Mouse (Mus musculus): ENCODE measurements at regions not wholly inside any gene's neighbourhood (a gene's known extent, or its start where the extent isn't known, plus 50 kb on each side); places are given as distances from the start of the nearest gene placed in this dataset.

DNA sequence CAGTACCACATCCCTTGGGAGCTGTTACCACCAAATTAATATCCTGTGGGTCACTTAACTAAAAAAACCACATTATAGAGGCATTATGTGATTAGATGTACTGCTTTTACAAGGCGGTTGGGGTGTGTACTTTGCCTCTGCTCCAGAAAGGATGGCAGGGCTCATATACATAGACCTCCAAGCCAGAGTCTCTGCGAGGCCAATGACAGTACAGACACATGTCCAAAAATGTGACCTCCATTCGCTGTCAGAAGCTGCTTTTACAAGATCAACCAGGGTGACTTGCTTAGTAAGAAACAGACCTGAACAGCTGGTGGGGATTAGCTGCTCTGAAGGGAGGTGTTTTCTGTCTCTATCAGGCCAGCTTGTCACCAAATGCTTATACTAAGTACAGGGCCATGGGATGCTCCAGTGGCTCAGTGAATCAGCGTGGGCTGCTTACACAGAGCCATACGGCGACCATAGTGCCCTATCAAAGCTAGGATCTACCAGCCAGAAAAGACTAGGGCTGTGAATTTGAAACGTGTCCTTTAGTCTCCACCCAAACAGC is 433.0 kb upstream of the Atp11b start:
- DNase-seq (ENCODE audit: low spot score), result no peak

DNA sequence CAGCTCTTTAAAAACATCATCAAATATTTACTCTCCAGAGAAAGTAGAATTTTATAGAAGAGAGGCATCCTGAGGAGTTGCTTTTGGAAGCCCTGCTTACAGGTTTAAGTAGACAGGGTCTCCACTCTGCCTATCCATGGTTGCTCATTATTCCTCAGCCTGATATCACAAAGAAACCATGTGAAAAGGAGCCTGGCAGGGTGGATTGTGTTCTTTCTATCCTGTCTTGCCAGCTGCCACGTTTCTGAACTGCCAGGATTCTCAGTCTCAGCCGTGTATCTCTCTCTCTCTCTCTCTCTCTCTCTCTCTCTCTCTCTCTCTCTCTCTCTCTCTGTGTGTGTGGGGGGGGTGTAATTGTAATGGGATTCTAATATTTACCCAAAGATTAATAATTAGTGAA is 431.9 kb upstream of the Atp11b start:
- DNase-seq (ENCODE audit: low spot score), result no peak

DNA sequence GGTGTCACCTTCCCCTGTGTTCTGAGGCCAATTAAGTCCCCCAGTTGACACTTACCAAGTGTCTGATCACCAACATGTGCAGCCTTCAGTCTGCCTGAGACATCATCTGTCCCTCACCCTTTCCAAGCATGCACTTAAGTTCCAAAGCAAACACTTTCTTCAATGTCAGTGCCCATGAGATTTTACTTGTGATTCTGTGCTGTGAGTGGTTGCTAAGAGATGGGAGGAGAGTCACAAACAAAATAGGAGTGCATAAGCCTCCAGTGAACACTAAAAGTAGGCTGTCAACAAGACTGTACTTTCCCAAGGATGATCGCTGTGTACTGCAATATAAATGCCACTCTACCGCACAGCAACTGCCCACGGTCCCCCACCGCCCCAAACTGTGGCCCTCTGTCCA is 431.0 kb upstream of the Atp11b start:
- no peak for DNase-seq (ENCODE audit: low spot score)

DNA sequence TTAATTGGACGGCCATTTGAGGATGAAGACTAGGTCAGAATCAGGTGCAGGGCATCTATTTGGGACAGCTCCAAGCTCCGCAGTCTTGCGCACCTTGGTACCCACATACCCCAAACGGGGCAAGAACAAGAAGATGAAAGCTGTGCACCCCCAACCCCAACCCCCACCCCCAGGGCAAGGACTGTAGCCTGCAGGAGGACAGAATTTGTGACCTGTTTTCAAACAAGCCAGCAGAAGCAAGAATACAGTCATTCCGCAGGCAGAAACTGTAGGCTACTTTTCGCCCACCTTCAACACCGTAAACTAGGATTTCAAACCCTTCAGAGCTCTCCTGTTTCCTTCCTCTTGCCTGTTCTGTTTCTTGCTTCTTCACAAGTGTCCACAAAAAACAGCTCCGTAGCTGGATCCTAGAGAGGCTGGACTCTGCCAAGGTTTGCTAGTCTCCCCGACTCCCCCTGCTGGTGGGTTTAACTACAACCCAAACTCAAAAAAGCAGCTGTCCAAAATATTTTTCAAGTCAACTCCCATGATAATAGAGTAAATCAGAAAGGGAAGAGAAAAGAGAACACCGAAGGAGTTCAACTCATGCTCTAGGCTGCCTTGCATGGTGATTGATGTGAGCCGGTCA is 430.3 kb upstream of the Atp11b start:
- DNase-seq (ENCODE audit: low spot score), result peak; percentile 34

DNA sequence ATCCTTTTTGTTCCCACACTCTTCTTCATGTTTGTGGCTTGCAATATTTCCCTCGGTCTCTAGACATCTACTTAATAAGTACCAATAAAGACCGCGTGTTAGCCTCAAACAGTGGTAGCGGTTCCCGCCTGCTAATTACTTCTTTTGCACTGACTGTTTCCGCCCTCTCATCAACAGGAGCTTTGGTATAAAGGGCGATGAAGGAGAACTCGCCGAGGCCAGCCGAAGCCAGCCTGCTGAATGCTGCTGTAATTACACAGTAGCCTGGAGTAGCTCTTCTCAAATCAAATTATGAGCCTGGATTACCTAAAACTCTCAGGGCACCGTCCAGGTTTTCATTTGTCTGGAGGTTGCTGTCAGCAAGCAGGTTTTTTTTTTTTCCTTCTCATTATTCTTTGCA is 429.7 kb upstream of the Atp11b start:
- no peak for DNase-seq (ENCODE audit: low spot score)

DNA sequence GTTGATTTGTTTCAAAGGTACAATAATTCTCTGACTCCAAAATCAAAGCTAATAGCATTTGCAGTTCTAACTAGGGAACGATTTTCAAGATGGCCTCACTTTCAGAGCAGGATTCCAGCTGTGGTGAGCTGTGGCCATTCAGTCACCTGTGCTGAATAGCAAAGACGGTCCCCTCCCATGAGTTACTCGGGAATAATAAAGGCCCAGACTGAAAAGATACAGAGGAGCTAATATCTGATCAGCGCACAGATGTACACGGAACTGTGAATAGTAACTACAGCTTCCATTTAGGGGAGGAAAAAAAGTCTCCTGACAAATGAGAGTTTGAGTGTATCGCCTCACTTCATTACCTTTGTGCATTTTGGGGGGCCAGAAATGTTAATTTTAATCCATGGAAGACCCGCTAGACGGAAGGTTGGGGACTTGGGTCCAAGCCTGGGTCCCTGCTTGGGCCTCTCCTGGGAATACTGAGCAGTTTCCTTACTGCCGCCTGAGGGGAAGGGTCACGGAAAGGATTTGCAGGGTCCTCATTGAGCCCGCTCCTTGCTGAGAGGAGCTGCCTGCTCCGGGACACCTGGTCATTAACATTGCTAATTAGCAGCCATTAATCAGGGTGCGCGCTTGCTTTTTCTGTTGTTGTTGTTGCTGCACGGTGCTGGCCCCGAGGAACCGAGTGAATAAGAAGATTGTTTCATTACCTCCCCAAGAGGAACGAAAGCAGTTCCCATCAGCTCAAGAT is 421.2 kb upstream of the Atp11b start:
- no peak for DNase-seq (ENCODE audit: low spot score)

DNA sequence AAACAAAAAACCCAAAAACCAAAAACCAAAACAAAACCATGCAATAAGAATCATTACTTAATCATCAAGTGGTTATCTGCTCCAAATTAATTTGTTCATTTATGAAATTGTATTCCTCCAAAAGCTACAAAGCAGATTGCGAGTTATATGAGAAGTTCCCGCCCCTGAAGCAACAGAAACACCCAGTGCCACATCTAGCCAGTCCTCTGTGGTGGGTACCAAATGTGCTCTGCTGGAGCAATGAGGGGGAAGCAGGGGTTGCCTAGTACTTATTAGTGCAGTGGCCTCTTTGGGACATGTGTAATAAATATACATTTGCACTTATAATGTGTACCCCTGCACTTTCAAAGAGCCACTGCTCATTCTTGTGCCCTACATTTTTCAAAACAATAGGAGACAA is 419.9 kb upstream of the Atp11b start:
- DNase-seq (ENCODE audit: low spot score), result no peak

DNA sequence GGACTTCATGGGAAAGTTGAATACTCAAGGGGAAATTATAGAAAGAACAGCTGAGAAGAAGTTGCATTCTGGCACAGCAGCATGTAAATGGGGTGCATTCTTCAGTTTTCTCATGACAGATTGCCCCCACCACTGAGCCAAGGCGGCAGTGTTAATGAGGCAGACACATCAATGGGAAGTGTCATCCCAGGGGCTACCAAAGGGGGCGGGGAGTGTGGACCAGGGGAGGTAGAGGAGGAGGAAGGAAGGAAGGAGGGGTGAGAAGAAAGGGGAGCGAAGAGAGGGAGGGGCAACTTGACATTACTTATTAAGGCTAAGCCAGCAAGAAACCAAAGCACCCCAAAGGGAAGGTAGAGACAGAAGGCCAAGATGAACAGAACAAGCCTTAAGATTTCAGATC is 419.4 kb upstream of the Atp11b start:
- DNase-seq (ENCODE audit: low spot score), result no peak

DNA sequence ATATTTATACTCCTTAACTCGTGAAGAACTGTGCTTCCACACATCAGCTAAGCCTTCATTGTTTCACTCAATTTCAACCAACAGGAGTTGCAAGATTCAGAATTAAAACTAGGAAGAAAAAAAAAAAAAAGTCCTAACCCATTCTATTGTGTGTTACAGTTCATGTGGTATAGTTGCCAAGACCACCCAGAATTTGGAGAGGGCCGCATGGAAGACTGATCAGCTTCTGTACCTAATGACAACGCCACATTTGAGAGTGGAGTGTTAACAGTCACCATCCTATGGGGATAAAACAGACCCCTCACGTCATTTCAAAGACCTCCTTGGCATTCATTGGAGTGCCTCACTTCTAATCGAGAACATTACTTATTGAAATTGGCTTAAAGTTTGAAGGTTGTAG is 418.1 kb upstream of the Atp11b start:
- no peak for DNase-seq (ENCODE audit: low spot score)

DNA sequence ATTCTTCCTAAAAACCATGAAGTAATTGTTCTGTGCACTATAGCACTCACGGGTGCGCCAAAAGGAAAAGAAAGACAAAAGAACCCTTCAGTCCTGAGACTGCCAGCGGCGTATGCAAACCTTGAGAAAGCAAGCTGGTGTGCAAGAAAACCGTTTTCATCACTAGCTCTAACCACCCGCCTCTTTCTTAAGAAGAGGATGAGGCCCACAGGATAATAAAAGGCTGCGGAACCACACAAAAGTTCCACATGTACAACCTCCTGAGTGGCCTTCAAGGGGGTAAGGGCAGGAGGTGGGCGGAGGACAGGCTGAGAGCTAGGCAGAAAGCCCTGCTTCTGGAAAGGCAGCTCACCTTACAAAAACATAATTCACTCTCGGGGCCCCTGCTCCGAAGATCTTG is 413.4 kb upstream of the Atp11b start:
- DNase-seq (ENCODE audit: low spot score), result no peak

DNA sequence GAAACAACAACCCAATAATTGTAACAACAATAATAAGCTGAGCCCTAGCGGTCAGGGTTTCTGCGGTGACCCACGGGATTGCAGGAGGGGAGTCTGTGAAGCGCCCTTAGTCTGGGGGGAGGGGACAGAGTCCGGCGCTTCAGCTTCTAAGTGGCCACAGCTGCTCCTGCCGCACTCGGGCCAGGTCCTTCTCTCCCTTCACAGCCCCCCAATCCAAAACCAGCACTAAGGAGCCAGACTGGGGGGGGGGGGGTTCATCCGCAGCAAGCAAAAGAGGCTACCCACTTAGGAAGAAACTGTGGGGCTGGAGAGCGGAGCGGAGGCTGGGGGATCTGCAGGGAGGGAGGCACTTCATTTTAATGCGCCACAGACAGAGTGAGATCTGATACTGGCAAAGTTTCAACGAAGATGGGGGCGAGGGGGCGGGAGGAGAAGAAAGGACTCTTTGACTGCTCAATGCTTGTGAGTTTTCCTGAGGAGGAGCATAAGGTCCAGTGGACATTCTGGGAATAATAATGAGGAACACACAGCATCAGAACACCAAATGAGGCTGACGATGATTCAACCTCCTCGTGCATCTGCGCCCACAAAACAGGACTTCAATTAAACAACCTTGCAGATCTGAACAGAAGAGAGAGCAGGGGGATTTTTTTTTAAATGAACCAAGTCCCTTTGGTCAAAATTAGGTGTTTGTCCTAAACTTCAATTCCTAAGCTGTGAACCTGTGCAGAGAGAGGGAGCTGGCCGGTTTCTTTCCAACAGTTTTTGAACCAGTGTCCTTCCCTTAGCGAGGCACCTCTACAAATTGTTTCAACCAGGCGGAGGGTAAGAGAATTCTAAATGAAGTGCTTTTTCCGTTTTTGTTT is 412.7 kb upstream of the Atp11b start:
- DNase-seq (ENCODE audit: low spot score), result peak; percentile 24

DNA sequence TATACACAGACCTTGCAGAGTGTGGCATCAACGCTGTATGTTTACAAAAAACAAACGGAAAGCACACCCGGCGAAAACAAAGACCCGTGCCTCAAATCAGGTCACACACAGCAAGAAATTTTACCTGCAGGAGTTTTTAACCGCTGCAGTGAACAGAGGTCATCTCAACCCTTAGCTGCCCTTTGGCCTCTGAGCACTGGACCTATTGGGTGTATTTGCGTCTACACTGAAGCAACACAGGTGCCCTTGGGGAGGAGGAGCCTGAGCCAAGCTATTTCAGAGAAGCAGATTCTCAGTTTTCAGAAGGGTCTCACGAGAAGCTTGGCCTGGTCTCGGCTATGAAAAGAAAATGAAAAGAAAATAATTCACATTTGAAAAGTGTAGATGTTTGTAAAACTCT is 412.1 kb upstream of the Atp11b start:
- no peak for DNase-seq (ENCODE audit: low spot score)

DNA sequence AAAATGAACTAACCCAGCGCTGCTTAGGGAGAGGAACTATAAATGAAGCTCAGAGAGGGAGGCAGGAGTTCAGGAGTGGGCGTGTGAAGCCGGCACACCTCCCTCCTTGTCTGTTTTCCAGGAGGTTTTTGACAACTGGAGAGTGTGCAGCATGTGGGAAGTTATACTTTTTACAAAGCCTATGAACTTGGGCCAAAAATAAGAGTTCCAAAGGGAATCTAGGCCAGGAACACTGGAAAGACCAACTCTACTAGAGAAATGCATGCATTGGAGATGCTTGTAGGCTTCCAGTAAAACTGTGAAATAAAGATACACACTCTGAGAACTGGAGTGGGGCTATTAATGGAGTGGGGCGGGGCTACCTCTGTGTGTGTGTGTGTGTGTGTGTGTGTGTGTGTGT is 411.3 kb upstream of the Atp11b start:
- no peak for DNase-seq (ENCODE audit: low spot score)

DNA sequence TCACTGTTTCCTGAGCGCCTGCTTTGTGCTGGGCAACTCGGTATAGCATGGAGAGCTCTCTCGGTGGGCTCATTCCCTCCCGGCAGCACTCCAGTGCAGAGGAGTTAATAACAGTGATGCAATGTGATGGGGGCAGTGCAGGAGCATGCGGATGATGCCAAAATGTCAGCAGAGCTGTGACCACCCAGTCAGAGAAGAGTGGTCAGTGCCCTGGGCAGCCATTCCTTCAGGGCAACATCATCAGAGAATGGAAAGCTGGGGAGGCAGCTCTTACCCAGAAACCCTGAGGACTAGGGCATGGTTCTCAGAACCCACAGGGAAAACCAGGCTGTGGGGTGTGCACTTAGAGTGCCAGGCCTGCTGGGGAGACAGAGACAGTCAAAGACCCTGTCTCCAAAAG is 410.0 kb upstream of the Atp11b start:
- no peak for DNase-seq (ENCODE audit: low spot score)

DNA sequence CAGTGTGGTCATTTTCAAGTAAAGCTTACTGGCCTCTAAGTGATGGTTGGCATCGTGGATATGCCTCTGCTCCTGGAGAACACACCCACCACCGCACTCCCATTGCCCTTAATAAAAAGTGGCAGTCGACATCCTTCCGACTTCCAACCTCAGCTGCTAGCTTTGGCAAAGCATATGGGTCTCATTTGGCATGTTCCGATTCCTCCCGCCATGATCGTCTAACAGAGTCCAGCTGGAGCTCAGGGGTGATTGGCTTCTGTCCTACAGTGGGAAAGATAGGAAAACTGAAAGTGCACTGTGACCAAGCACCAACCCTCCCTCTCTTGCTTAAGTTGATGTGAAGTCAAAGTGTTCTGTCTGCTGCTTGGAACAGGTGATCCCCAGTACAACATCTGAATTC is 404.8 kb upstream of the Atp11b start:
- DNase-seq (ENCODE audit: low spot score), result no peak

DNA sequence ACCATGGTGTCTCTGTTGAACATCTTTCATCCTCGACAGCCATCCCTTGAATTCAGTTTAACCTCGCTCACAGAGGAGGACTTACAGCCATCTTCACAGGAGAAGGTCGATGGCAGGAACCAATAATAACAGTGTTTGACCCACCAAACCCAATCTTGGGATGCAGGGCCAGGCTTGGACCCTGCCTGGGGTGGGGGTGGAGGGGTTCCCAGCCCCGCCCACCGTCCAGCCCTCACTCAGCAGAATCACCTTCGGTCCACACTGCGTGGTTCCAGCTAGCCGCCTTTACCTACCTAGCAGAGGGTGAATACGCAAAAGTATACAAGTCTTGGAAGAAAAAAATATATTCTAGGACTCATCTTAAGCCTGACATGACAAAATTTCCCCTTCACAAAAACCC is 400.5 kb upstream of the Atp11b start:
- DNase-seq (ENCODE audit: low spot score), result no peak

DNA sequence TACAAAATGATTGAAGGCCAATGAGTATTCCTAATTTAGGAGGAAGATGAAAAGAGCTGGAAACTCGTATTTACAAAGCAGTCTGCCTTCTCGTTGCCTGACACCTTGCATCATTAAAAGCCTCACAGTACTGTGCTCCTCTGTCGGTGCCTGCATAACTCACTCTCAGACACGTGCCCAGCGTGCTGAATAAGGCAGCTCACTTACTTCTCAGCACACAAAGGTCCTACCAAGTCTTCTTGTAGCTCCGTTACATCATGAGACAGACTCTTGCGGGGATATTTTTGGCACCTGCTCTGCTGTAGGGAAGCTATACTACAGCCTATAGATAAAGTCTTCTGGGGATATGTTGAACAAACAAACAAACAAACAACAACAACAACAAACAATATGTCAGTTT is 400.0 kb upstream of the Atp11b start:
- DNase-seq (ENCODE audit: low spot score), result no peak

DNA sequence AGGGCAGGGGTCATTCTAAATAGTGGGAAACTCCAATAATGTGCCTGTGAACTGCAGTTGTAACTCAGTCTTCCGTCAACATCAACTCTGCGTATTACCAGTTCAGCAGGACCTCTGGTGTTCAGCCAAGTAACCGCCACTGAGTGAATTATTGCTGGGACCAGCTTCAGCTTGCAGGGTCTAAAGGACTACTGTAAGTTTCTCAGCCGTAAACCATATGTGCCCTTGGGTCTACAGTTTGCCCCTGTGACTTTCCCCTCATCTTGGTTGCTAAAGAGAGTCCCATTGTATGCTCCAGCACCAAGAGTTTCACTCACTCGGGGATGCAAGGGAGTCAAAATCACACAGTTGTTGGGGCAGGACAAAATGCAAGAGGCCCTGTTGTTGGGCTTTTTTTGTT is 399.6 kb upstream of the Atp11b start:
- no peak for DNase-seq (ENCODE audit: low spot score)

DNA sequence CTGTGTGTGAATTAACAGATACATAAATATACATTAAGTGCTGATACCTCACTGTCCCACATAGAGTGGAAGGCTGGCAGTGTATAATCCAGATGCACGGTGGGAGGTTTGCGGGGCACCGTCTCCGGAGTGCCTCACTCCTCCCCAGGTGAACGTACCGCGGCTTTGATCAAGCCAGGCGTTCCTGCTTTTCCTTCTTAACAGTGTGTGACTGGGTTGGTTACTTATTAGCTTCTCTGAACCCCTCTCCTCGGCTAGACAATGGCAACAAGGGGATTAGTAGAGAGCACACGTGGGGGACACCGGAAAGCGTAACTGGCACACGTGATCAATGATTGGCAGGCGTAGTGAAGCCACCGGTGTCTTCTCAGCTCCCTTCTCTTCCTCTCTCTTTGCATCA is 396.8 kb upstream of the Atp11b start:
- no peak for DNase-seq (ENCODE audit: low spot score)

DNA sequence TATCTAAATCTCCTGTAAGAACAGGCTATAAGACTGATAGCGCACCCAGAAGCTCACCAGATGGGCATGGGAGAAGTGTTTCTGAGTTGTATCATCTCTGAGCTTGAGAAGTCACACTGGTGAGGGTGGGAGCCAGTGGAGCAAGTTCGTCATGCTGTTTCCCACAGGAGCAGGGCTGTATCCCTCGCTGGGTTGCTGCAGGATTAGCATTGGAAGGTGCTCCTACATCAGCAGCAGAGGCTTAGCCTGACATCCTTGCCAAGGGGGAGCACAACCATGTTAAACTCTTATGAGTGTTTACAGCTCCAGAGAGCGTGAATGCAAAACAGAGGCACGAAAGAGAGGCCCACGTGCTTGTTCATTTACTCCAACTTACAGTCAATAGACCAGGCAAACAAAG is 395.4 kb upstream of the Atp11b start:
- DNase-seq (ENCODE audit: low spot score), result no peak

DNA sequence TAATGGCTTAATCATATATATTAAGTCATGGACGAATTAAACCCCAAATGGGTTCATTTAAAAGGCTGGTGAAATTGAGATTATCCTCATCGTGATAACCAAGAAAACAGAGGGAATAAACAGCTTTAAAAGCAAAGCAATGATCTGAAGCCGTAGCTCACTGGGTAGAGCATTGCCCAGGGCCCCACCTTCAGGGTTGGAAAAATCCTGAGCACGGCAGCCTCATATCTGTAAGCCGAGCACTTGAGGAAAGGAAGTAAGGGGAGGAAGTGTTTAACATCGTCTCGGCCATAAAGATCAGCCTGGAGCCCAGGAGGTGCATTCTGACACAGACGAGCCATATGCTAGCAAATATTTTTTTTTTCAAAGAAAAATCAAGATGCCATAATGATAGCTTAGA is 394.6 kb upstream of the Atp11b start:
- DNase-seq (ENCODE audit: low spot score), result no peak

DNA sequence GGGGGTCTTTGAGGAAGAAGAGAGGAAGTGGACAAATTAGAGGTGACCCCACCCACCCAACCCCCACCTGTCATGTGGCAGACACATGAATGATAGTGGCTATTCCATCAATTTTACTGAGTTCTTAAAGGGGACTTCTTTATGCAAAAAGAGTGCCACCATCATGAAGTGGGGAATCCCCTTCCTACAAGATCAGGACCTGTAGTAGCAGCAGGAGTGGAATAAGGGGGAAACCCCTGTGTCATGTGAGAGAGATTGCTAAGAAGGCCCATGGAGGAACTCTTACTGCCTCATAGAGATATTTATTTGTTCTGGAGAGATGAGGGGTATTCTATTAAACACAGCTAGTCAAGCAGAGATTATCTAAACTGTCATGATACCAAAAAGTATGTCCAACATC is 393.4 kb upstream of the Atp11b start:
- no peak for DNase-seq (ENCODE audit: low spot score)

DNA sequence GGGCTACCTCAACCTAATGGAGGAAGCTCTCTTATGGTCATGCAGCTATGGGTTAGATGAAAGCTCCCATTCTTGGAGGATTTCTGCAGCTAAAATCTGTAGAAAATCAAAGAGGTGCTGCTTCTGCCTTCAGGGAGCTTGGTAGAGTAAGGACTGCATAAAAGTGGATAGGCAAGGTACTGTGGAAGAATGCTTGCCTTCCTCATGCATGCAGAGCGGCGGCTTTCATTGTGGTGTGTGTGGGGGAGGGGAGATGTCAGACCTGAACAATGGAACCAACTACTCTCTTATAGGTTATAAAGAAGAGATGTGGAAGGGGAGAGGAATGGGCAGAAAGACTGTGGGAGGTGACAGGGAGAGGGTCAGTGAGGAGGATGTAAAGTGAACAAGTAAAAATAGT is 392.8 kb upstream of the Atp11b start:
- no peak for DNase-seq (ENCODE audit: low spot score)
